Mouse (Mus musculus): ENCODE results near the gene Alg3. TPM values are rescaled to one million over a fixed set of nuclear protein-coding genes. Genes with fewer than 3 reads are reported as not detected.

Gene Alg3
- polyA plus RNA-seq, 1 experiment: 23.5 TPM

- peak overlapping the region; percentile 87 for H3K27ac ChIP-seq (ENCODE audit: insufficient read depth, low read length)
- TF ChIP-seq CTCF (IDR thresholded peaks at IDR 0.05; ENCODE audit: borderline replicate concordance, insufficient read depth, low read depth, low read length): no peak
- TF ChIP-seq POLR2A (IDR thresholded peaks at IDR 0.05; ENCODE audit: borderline replicate concordance, insufficient read depth, low read length): no peak
- no peak for DNase-seq
- WGBS: under 1% methylated on average over 32 of the region's 32 CpGs
- no peaks in the 10 kb centered on the region for H3K27me3 ChIP-seq (ENCODE audit: control insufficient read depth, insufficient read depth, low read length)
- peaks cover 4% of the 10 kb centered on the region; the same call in 1 of the 2 replicates for H3K4me1 ChIP-seq (ENCODE audit: control insufficient read depth, insufficient read depth, low read length)
- H3K4me3 ChIP-seq (replicated peaks; ENCODE audit: insufficient read depth, low read depth, low read length): peak overlapping the region; percentile 91
Observed at GRCm38 (mm10) chr16:20620751-20621190, 9.2 kb upstream of the Alg3 start.

GRCm38 (mm10) chr16:20620399-20620735 lies 8.8 kb upstream of the Alg3 start:
- TF ChIP-seq POLR2A (IDR thresholded peaks at IDR 0.05; ENCODE audit: borderline replicate concordance, insufficient read depth, low read length): no peak
- no peak for TF ChIP-seq CTCF (IDR thresholded peaks at IDR 0.05; ENCODE audit: borderline replicate concordance, insufficient read depth, low read depth, low read length)
- under 1% methylated on average over 9 of the region's 9 CpGs for WGBS

DNA sequence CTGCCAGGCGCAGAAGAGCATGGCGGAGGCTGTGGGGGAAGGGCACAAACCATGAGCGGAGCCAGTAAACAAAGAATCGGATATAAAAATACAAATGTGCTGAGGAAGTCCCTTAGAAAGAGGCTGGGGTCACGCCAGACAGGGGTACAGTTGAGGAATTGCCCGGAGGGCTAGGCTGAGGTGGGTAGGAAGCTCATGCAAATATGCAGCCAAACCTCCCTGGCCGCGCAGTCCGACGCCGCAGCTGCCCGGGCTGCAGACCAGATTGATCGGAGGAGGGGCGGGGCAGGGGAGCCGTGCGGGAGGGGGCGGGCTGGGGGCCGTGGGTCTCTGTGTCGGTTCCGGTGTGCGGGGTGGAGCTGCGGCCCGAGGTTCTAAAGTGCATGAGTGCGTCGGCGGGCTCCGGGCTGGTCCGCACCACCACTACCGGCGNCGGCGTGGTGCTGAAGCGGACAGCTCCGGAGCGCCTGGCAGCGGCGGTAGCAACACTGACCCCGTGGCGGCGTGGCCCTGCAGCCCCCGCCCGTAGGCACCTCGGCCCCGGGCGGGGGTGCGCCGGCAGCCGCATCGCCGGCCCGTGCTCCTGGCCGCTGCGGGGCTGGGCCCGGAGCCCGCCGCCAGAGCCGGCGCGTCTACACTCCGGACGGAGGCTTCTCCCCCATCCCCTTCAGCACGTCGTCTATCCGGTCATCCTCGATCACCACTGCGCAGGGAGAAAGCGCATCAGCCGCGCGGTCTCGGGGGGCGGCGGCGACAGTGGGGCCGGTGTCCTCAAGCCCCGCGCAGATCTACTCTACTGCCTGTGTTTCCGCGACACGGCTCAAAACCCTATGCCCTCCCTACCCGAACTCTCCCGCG lies 8.2 kb upstream of the Alg3 start:
- no peaks in the 10 kb centered on the region for H3K27me3 ChIP-seq (ENCODE audit: control insufficient read depth, insufficient read depth, low read length)
- H3K4me1 ChIP-seq (ENCODE audit: control insufficient read depth, insufficient read depth, low read length): peaks cover 4% of the 10 kb centered on the region; the same call in 1 of the 2 replicates
- WGBS: 2% methylated on average over 80 of the region's 83 CpGs

More at GRCm38 (mm10) chr16:20620399-20620735, 8.8 kb upstream of the Alg3 start:
- Histone ChIP-seq H3K4me3 (replicated peaks; ENCODE audit: insufficient read depth, low read depth, low read length) (peak overlapping the region; percentile 91), H3K27me3 (ENCODE audit: control insufficient read depth, insufficient read depth, low read length) (no peaks in the 10 kb centered on the region), H3K4me1 (ENCODE audit: control insufficient read depth, insufficient read depth, low read length) (peaks cover 4% of the 10 kb centered on the region; the same call in 1 of the 2 replicates), H3K27ac (ENCODE audit: insufficient read depth, low read length) (peak overlapping the region; percentile 87; the same call in 1 of the 2 replicates)
- peak in 1 of 2 experiments; percentile 40 for DNase-seq

DNA sequence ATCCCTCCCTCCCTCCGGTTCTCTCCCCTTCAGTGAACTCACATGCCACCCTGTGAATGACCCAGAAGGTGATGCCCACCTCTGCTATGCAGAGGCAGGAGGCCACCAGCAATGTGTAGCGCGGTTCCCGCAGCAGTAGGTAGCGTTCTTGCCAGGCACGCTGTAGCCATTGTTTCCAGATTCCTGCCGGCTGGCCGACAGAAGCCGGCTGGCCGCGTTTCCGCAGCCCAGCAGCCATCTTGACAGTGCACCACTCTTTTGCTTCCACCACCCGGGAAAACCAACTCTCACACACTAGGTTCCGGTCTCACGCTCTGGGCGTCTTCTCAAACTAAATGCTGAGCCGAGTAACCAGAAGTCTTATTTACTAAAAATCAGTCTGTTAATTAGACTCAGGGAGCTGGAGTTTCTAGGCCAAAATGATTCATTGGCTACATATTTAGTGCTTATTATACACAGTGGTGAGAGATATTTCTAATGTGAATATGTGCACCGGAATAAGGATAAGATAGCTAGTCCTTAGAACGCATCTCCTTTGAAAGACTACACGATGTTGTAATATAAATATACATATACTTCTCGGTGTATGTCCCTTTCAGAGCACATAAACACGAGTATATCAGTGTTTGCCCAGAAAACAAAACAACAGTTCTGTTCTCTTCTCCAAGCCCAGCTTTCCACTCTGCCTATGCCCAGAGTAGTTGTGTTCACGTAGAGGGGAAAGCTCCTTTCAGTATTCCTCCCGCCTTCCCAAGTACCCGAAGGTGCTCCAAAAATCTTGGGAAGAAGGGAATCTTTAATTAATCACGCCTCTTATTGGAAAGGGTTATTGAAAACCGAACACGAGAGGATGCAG lies 806 bp downstream of the Alg3 start:
- Histone ChIP-seq H3K4me3 (replicated peaks; ENCODE audit: insufficient read depth, low read depth, low read length) (peak overlapping the region; percentile 96), H3K27ac (ENCODE audit: insufficient read depth, low read length) (peak overlapping the region; percentile 55), H3K4me1 (ENCODE audit: control insufficient read depth, insufficient read depth, low read length) (no peaks in the 10 kb centered on the region), H3K27me3 (ENCODE audit: control insufficient read depth, insufficient read depth, low read length) (no peaks in the 10 kb centered on the region)
- TF ChIP-seq POLR2A (IDR thresholded peaks at IDR 0.05; ENCODE audit: borderline replicate concordance, insufficient read depth, low read length) (peak; percentile 97), CTCF (IDR thresholded peaks at IDR 0.05; ENCODE audit: borderline replicate concordance, insufficient read depth, low read depth, low read length) (no peak)
- DNase-seq: peak; percentile 80 to 82
- under 1% methylated on average over 28 of the region's 28 CpGs for WGBS

More for the DNA sequence above, 8.2 kb upstream of the Alg3 start:
- DNase-seq: peak; percentile 20 to 57
- TF ChIP-seq CTCF (IDR thresholded peaks at IDR 0.05; ENCODE audit: borderline replicate concordance, insufficient read depth, low read depth, low read length): no peak
- no peak for TF ChIP-seq POLR2A (IDR thresholded peaks at IDR 0.05; ENCODE audit: borderline replicate concordance, insufficient read depth, low read length)
- H3K4me3 ChIP-seq (replicated peaks; ENCODE audit: insufficient read depth, low read depth, low read length): peak overlapping the region; percentile 91
- H3K27ac ChIP-seq (ENCODE audit: insufficient read depth, low read length): 0 out of 2 replicates have a peak overlapping the region, but pooled peaks have one; percentile 27

- TF ChIP-seq CTCF (IDR thresholded peaks at IDR 0.05; ENCODE audit: borderline replicate concordance, insufficient read depth, low read depth, low read length) (no peak), POLR2A (IDR thresholded peaks at IDR 0.05; ENCODE audit: borderline replicate concordance, insufficient read depth, low read length) (no peak)
- no peak for DNase-seq
- 19% methylated on average over 9 of the region's 9 CpGs for WGBS
Observed at GRCm38 (mm10) chr16:20604705-20605104, 6.8 kb downstream of the Alg3 start.

GRCm38 (mm10) chr16:20600511-20600910 lies 11.0 kb downstream of the Alg3 start:
- no peaks in the 10 kb centered on the region for H3K4me1 ChIP-seq (ENCODE audit: control insufficient read depth, insufficient read depth, low read length)
- no peak for TF ChIP-seq CTCF (IDR thresholded peaks at IDR 0.05; ENCODE audit: borderline replicate concordance, insufficient read depth, low read depth, low read length)
- no peak for TF ChIP-seq POLR2A (IDR thresholded peaks at IDR 0.05; ENCODE audit: borderline replicate concordance, insufficient read depth, low read length)
- H3K27me3 ChIP-seq (ENCODE audit: control insufficient read depth, insufficient read depth, low read length): no peaks in the 10 kb centered on the region; the same call in 1 of the 2 replicates
- no peak for DNase-seq
- H3K27ac ChIP-seq (ENCODE audit: insufficient read depth, low read length): no peak overlapping the region
- WGBS: 13% methylated on average over 5 of the region's 5 CpGs
- no peak overlapping the region for H3K4me3 ChIP-seq (replicated peaks; ENCODE audit: insufficient read depth, low read depth, low read length)

More at GRCm38 (mm10) chr16:20604705-20605104, 6.8 kb downstream of the Alg3 start:
- no peak overlapping the region for H3K27ac ChIP-seq (ENCODE audit: insufficient read depth, low read length)
- no peaks in the 10 kb centered on the region for H3K4me1 ChIP-seq (ENCODE audit: control insufficient read depth, insufficient read depth, low read length)
- no peaks in the 10 kb centered on the region for H3K27me3 ChIP-seq (ENCODE audit: control insufficient read depth, insufficient read depth, low read length)
- no peak overlapping the region for H3K4me3 ChIP-seq (replicated peaks; ENCODE audit: insufficient read depth, low read depth, low read length)

DNA sequence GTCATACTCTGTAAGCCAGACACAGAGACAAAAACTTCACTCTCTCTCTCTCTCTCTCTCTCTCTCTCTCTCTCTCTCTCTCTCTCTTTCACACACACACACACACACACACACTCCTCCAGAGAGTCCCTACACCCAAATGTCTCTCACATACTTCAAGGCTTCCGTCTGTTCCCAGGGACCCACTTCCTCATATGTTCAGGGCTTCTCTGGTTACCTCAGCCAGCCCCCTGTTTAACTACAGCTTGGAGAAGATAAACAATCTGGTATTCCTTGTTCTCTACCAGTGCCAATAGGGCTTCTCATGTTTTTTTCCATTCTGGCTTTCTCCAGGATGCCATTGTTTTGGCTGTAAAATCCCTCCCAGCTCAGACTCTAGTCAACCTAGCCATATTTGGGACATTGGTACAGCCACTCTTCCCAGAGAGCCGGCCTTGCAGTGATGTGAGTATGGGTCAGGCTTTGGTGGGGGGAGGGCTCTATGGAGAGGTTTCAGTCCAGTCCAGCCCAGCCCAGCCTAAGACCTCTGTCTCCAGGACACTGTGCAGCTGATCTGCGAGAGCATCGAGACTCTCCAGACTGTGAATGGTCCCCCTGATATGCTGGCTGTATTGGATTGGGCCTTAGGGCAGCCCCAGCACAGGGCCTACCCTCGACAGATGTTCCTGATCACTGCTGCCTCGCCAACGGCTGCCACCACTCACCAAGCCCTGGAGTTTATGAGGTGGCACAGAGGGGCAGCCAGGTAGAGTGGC lies 14.7 kb downstream of the Alg3 start:
- DNase-seq: no peak
- no peak for TF ChIP-seq POLR2A (IDR thresholded peaks at IDR 0.05; ENCODE audit: borderline replicate concordance, insufficient read depth, low read length)
- no peak for TF ChIP-seq CTCF (IDR thresholded peaks at IDR 0.05; ENCODE audit: borderline replicate concordance, insufficient read depth, low read depth, low read length)
- Histone ChIP-seq H3K4me1 (ENCODE audit: control insufficient read depth, insufficient read depth, low read length) (no peaks in the 10 kb centered on the region), H3K27me3 (ENCODE audit: control insufficient read depth, insufficient read depth, low read length) (no peaks in the 10 kb centered on the region; the same call in 1 of the 2 replicates), H3K4me3 (replicated peaks; ENCODE audit: insufficient read depth, low read depth, low read length) (no peak overlapping the region), H3K27ac (ENCODE audit: insufficient read depth, low read length) (no peak overlapping the region)
- WGBS: 71% methylated on average over 7 of the region's 7 CpGs
